Mouse (Mus musculus) kidney, postnatal 10 days (tissue): ENCODE results near the gene Adamts7.

Source experiments
- DNase-seq: peaks from one replicate; pipeline ENCODE4 v3.0.0; 2021; ENCODE audit warnings: mixed read lengths

The Adamts7 gene

GRCm38 (mm10) chr9:90162243-90162925 is 485 bp upstream of the Adamts7 start:
- peak; percentile 89 for DNase-seq

GRCm38 (mm10) chr9:90163749-90164095 is 853 bp downstream of the Adamts7 start:
- peak; percentile 84 for DNase-seq

DNA sequence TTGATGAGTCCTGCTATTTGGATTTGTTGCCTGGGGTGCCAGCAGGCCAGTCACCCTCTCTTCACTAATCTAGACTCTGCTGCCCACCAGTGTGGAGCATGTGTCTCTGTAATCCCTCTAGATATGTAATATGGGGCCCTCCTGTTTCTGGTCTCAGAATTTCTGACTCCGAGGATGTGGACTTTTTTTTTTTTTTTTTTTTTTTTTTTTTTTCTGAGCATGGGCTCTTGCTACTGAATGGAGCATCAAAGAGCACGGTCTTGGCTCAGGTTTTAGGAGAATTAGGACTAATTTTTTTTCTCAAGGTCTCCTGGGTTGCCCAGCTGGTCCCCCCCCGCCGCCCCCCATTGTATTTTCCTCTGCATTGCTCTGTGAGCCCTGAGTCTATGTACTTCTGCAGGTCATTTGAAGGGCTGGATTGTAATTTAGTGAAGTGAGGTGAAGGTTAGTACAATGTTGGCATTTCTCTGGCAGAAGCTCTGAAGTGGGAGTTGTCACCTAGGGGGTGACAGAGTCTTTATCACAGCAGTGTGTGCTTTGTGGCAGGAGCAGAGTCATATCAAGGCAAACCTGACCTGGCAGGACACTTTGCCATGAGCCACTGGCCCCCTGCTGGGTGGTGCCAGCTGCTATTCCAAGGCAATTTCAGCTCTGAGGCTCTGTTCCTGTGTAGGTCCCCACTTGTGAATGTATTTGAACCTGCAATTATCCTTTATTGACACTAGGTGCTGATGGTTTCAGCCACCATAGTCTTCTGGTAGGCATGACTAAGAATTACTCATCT is 2.0 kb downstream of the Adamts7 start:
- no peak for DNase-seq

- DNase-seq: no peak
Measured at GRCm38 (mm10) chr9:90165590-90165989, 2.7 kb downstream of the Adamts7 start.

DNA sequence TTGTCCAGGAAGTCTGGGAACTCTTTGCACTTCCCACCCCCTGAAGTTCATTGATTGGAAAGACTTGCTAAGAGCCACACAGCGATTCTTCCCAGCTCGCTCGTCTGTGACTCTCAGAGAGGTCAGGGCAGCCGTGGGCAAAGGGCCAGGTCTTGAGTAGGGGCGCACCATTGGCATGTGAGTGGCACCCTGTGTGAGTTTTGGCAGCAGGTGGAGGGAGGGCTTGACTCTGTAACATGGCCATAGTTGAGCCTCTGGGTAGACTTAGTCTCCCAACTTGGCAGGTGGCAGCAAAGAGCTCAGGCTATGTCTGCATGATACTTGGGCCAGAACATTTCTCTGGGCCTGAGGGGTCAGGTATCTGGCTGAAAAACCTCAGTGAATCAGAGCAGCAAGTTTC is 3.7 kb downstream of the Adamts7 start:
- peak; percentile 47 for DNase-seq

GRCm38 (mm10) chr9:90169965-90170364 is 7.1 kb downstream of the Adamts7 start:
- no peak for DNase-seq

DNA sequence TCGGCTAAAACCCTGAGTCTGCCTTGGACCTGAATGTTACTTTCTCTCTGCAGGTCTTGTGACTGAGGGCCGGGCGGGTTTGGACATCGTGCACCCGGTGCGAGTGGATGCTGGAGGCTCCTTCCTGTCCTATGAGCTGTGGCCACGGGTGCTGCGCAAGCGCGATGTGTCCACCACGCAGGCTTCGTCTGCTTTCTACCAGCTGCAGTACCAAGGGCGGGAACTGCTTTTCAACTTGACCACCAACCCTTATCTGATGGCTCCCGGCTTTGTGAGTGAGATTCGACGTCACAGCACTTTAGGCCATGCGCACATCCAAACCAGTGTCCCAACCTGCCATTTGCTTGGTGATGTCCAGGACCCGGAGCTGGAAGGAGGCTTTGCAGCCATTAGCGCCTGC is 8.6 kb downstream of the Adamts7 start:
- DNase-seq: no peak

DNA sequence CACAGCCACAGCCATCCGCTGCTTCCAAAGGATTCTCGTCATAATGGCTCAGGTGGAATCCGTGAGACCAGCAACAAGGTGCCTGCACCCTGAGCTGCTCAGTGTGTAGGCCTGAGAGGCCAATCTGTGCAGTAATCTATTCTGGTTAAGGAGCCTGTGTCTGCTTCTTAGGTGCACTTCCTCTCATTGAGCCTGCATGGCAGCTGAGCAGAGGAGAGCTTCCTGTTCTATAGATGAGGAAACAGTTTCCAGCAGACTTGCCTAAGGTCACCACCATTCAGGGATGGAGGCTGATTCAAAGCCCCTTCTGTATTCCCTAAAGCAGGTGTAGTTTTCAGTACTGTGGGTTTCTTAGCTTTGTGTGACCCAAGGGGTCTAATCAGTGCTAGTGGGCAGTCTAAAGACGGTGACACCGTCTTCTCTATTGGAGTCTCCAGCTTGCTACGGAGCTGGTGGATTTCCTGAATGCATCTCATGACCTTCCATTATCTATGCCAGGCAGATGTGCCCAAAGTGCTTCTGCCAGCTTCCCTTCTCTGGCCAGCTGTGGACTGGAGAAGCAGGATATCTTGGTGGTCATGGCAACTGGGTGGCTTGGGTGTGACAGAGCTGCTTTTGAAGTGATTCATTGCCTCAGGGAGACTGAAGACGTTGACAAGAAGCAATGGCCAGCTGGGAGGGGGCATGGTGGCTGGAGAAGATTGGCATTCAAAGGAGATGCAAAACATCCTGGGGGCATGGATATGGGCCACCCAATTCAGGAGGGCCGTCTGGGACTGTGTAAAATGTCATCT is 9.9 kb downstream of the Adamts7 start:
- DNase-seq: no peak

DNA sequence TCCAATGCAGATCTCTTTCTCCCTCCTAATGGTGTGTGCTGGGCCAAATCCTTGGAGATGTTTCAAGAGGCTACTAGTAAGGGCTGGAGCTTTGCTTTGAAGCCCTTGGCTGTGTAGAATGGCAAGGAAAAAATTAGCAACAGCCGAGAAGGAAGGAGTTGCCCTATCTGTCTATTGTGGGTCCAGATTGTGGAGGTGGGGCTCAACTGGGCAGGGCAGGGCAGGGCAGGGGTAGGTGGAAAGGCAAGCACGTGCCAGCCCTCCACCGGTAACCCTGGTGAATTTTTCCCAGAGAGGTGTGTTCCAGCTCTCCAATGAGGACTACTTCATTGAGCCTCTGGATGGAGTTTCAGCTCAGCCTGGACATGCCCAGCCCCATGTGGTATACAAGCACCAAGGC is 10.5 kb downstream of the Adamts7 start:
- DNase-seq: no peak

DNA sequence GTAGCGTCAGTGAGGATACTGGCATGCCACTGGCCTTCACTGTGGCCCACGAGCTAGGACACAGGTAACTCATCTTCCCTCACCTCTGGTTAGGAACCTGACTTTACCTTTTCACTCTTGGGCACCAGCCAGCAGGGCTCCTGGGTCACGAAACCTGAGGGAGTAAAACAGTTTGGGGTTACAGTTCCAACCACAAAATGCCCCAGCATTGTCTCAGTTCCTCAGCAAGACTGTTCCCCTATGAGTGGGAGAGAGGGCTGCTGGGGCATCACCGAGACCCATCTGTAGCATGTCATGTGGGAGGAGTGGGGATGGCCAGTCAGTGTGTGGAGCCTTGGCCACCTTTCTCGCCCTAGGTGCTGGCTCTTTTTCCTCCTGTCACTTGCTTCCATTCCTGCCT is 16.5 kb downstream of the Adamts7 start:
- DNase-seq: no peak

DNA sequence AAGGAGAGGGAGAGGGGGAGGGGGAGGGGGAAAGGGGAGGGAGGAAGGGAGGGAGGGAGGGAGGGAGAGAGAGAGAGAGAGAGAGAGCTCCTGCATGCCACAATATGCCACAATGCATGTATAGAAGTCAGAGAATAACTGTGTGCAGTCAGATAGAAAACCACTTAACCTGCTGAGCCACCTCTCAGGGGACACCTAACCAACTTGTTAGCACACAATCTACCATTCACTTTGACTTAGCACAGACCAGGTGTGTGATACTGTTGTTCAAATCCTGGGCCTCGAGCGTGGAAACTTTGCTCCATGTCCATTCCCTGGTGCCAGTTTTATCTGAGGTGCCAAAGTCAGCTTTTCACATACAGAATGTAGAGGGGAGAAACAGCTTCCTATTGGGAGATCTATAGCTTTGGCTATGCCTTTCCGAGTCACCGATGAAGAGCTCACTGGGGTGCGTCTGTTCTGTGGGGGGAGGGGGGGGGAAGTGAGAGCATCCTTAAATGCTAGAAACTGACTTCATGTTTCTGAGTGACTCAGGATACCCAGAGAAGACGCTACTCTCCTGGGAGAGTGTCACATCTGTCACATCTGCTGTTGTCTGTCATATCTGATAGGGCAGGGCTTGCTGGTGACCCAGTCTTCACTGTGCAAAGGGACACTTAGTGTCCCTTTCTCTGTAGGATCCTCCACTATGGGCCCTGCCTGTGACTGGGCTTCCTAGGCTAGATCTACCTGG is 19.0 kb downstream of the Adamts7 start:
- no peak for DNase-seq

GRCm38 (mm10) chr9:90182636-90183421 is 20.0 kb downstream of the Adamts7 start:
- DNase-seq: no peak

DNA sequence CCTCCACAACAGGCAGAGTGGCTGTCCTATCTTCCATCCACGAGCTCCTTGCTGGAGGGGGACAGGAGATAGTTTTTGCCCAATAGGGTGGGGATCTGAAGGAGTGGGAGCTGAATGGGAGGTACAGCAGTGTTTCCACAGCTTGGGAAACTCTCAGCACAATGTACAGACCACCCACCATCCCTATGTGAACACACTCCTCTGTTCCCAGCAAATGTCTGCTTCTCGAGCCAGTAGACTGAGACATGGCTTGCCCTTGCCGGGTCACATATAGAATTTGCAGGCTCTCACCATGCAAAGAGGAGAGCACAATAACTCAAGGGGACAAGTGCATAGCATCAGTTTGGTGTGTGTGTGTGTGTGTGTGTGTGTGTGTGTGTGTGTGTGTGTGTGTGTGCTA is 20.7 kb downstream of the Adamts7 start:
- DNase-seq: no peak

GRCm38 (mm10) chr9:90184116-90184515 is 21.2 kb downstream of the Adamts7 start:
- DNase-seq: peak; percentile 87

DNA sequence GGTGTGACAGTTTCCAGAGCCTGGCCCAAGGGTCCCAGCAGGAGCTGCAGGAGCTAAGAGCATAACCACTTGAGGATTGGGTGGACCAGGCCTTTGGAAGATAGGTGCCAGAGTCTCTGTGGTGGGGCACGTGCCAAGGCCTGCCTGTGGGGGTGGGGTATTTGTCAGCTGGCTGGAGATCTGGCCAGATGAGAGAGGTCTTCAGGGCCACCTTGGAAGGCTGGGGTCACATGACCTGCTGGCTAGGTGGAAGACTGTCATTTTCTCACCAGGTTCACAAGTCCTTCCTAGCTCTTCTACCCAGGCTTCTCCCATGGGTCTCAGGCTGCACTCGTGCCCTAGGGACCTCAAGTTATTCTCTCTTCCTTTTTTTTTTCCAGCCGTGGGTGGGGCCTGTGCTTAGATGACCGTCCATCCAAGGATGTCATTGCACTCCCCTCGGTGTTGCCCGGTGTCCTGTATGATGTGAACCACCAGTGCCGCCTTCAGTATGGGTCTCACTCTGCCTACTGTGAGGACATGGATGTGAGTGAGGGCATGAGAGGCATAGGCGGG is 22.6 kb downstream of the Adamts7 start:
- no peak for DNase-seq

- DNase-seq: no peak
Measured at GRCm38 (mm10) chr9:90188893-90189292, 26.0 kb downstream of the Adamts7 start.

DNA sequence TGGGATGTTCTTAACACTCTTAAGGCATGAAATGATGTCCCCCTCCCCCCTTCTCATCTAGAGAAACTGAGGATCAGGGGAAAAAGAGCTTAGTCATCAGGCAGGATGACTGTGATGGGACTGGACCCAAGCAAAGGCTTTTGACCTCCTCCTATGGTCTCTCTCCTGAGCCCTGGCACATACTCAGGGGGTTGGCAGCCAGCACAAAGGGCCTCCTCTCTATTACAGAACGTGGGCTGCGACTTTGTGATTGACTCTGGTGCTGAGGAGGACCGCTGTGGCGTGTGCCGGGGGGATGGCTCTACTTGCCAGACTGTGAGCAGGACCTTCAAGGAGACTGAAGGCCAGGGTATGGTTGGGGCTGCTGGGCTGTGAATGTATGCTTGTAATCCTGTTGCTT is 26.5 kb downstream of the Adamts7 start:
- no peak for DNase-seq

- DNase-seq: no peak
Measured at GRCm38 (mm10) chr9:90195000-90195399, 32.1 kb downstream of the Adamts7 start.

GRCm38 (mm10) chr9:90196262-90196661 is 33.4 kb downstream of the Adamts7 start:
- DNase-seq: no peak

- DNase-seq: no peak
Measured at GRCm38 (mm10) chr9:90197116-90197665, 34.3 kb downstream of the Adamts7 start.

- no peak for DNase-seq
Measured at GRCm38 (mm10) chr9:90197866-90198383, 35.1 kb downstream of the Adamts7 start.
